Mouse (Mus musculus) heart, embryonic 13.5 days (tissue): ENCODE results near the gene Gm10135. TPM values are rescaled to one million over a fixed set of nuclear protein-coding genes. Genes with fewer than 3 reads are reported as not detected.

Source experiments
- ATAC-seq: fragments of 200-750 bp; cut with Nextera tagmentation; 2 replicates; pipeline ENCODE4 v1.8.0; 2017; ENCODE audit warnings: moderate TSS enrichment; ENCODE audit not compliant: insufficient number of reproducible peaks, low FRiP score, low TSS enrichment; ENCODE audit errors: extremely low read depth
- H3K27ac ChIP-seq: fragments of 300-500 bp; sonication (generic); replicated peaks from 2 replicates; pipeline ENCODE4 v1.5.1; 2015; ENCODE audit warnings: moderate library complexity, mild to moderate bottlenecking, inconsistent platforms
- H3K27me3 ChIP-seq: fragments of 300-500 bp; sonication (generic); replicated peaks from 2 replicates; pipeline ENCODE4 v1.6.1; 2015; ENCODE audit warnings: mild to moderate bottlenecking, inconsistent platforms
- H3K36me3 ChIP-seq: fragments of 300-500 bp; sonication (generic); 2 replicates; pipeline ENCODE4 v1.6.1; 2015; ENCODE audit warnings: mild to moderate bottlenecking, inconsistent platforms
- H3K4me1 ChIP-seq: fragments of 300-500 bp; sonication (generic); 2 replicates; pipeline ENCODE4 v1.6.1; 2015; ENCODE audit warnings: inconsistent platforms
- H3K4me2 ChIP-seq: fragments of 300-500 bp; sonication (generic); 2 replicates; pipeline ENCODE4 v1.6.1; 2015; ENCODE audit warnings: inconsistent platforms, mild to moderate bottlenecking, moderate library complexity
- H3K4me3 ChIP-seq: fragments of 300-500 bp; sonication (generic); 2 replicates; pipeline ENCODE4 v1.5.1; 2015; ENCODE audit warnings: moderate library complexity, mild to moderate bottlenecking, inconsistent platforms
- H3K9ac ChIP-seq: fragments of 300-500 bp; sonication (generic); 2 replicates; pipeline ENCODE4 v1.6.1; 2015; ENCODE audit warnings: inconsistent platforms, mild to moderate bottlenecking, moderate library complexity
- H3K9me3 ChIP-seq: fragments of 300-500 bp; sonication (generic); 2 replicates; pipeline ENCODE4 v1.6.1; 2016; ENCODE audit warnings: inconsistent platforms
- WGBS: fragments of 180-500 bp; shearing (Covaris S2); methylation state at CpG from one replicate; pipeline ENCODE4 v1.1.7; 2015; ENCODE audit warnings: mixed read lengths; 5-methylcytosine and 5-hydroxymethylcytosine counted together
- polyA plus RNA-seq: library from polyadenylated mRNA; unstranded; fragments of >200 nt; fragmentation: Nextera tagmentation; extraction: Ambion mirVana; gene quantifications from 2 replicates; pipeline ENCODE4 v1.2.1, GENCODE M21; 2015

The Gm10135 gene
- polyA plus RNA-seq, 1 experiment from 2014 or later = not detected

DNA sequence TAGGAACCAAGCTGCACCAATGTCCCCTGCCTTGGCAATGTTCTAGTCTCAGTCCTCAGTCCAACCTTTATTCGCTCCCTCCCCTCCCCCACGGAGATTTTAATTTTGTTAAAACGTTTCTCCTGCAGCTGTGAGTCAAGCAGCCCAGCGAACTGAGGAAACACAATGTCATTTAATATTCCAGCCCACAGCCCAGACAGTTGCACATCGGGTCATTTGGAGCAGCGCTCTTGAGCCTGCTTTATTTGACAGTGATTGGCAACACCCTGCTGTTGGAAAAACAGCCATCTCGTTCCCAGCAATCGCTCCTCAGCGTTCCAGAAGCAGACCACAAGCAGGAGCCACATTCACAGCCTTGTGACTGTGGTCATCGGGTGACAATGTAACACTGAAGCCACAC lies 20.9 kb upstream of the Gm10135 start:
- H3K9ac ChIP-seq = no peak overlapping the region
- H3K9me3 ChIP-seq = no peaks in the 10 kb centered on the region
- WGBS = 30% methylated on average over 10 of the region's 10 CpGs
- no peaks in the 10 kb centered on the region for H3K27me3 ChIP-seq
- ATAC-seq = no peak
- H3K4me2 ChIP-seq = peak overlapping the region; percentile 9; the same call in 1 of the 2 replicates
- no peak overlapping the region for H3K4me3 ChIP-seq
- no peak overlapping the region for H3K27ac ChIP-seq
- H3K4me1 ChIP-seq = peaks cover 2% of the 10 kb centered on the region
- no peaks in the 10 kb centered on the region for H3K36me3 ChIP-seq

- ATAC-seq = no peak
- no peak overlapping the region for H3K4me2 ChIP-seq
- WGBS = 71% methylated on average over 2 of the region's 2 CpGs
Observed at GRCm38 (mm10) chr5:72994928-72995327, 20.4 kb upstream of the Gm10135 start.

DNA sequence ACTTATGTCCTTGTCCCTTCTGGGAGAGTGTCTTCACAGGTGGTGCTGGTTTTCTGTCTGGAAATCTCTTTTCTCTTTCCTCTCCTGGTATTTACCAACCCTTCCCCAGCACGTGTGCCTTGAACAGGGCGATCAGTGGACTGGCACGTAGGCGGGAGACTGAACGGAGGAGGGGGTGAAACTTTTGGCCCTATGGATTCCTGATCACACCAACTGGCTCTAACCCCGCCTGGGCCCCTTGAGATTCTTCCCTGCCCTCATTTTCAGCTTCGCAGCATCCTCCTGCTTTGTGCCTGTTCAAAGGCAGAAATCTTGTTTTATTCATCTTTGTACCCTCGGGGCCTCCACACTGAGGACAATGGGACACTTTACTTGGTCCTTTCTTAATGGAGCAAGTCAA lies 19.9 kb upstream of the Gm10135 start:
- no peak overlapping the region for H3K4me3 ChIP-seq
- WGBS = 71% methylated on average over 8 of the region's 8 CpGs

More at GRCm38 (mm10) chr5:72994928-72995327, 20.4 kb upstream of the Gm10135 start:
- H3K27ac ChIP-seq = no peak overlapping the region
- no peaks in the 10 kb centered on the region for H3K36me3 ChIP-seq
- H3K27me3 ChIP-seq = no peaks in the 10 kb centered on the region
- no peak overlapping the region for H3K9ac ChIP-seq
- no peak overlapping the region for H3K4me3 ChIP-seq
- H3K4me1 ChIP-seq = peaks cover 6% of the 10 kb centered on the region
- no peaks in the 10 kb centered on the region for H3K9me3 ChIP-seq

DNA sequence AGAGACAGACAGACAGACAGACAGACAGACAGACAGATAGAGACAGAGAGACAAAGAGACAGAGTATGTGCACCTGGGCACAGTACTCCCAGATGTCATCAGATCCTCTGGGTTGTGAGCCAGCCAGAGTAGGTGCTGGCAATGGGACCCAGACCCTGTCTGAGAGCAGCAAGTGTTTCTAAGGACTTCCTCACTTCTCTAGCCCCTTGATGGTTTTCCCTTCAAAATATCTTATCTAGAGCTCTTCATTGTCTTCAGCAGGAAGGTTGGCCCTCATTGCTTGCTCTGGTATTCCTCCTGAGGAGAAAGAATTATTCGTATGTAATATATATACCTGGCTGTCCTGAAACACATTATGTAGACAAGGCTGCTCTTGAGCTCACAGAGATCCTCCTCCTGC lies 18.0 kb upstream of the Gm10135 start:
- peaks cover 9% of the 10 kb centered on the region for H3K4me1 ChIP-seq
- no peak overlapping the region for H3K4me3 ChIP-seq
- H3K4me2 ChIP-seq = no peak overlapping the region
- H3K9me3 ChIP-seq = no peaks in the 10 kb centered on the region
- WGBS = 78% methylated on average over 1 of the region's 1 CpGs
- H3K27ac ChIP-seq = no peak overlapping the region
- no peak for ATAC-seq
- H3K9ac ChIP-seq = no peak overlapping the region
- H3K27me3 ChIP-seq = no peaks in the 10 kb centered on the region
- no peaks in the 10 kb centered on the region for H3K36me3 ChIP-seq

More for the DNA sequence above, 19.9 kb upstream of the Gm10135 start:
- no peak overlapping the region for H3K4me2 ChIP-seq
- ATAC-seq = no peak
- no peak overlapping the region for H3K9ac ChIP-seq
- no peaks in the 10 kb centered on the region for H3K27me3 ChIP-seq
- no peak overlapping the region for H3K27ac ChIP-seq
- H3K9me3 ChIP-seq = no peaks in the 10 kb centered on the region
- no peaks in the 10 kb centered on the region for H3K36me3 ChIP-seq
- H3K4me1 ChIP-seq = peaks cover 9% of the 10 kb centered on the region

DNA sequence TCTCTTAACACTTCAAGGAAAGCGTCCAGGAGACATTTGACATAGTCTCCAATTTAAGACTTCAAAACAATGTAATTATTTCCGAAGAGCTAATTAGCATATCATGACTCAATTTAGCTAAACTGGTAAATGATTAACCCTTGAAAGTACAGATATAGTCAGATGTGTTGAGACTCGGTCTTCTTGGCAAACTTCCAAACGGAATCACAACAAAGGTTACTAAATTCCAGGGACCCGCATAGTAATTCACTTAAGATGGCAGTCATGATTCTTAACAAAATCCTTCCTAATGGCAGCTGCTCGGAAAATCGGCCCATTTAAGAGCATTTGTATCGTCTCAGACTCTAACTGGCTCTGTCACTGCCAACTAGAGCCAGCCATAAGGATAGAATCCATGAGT lies 15.3 kb upstream of the Gm10135 start:
- 70% methylated on average over 8 of the region's 8 CpGs for WGBS
- H3K27me3 ChIP-seq = no peaks in the 10 kb centered on the region
- no peak overlapping the region for H3K9ac ChIP-seq
- H3K9me3 ChIP-seq = no peaks in the 10 kb centered on the region
- ATAC-seq = no peak
- no peak overlapping the region for H3K4me3 ChIP-seq
- H3K4me2 ChIP-seq = no peak overlapping the region
- no peak overlapping the region for H3K27ac ChIP-seq
- H3K36me3 ChIP-seq = no peaks in the 10 kb centered on the region
- H3K4me1 ChIP-seq = peaks cover 16% of the 10 kb centered on the region

DNA sequence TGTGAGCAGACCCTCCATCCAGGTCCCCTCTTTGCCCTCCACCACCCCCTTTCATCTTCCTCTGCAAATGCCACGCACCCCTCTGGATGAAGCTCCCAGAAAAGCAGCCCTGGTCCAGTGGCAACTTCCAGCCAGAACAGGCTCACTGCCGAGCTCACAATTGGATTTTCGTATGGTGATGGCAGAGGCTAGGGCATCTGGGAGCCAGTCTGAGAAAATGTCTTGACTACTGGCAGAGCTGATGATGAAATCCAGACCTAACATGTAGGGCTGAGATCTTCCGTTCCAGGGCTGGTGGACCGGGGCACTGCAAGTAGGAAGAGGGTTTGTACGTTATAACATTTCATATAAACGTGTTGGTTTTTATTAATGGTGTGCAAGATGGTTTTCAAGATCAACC lies 13.3 kb upstream of the Gm10135 start:
- peaks cover 16% of the 10 kb centered on the region for H3K4me1 ChIP-seq
- no peak overlapping the region for H3K4me2 ChIP-seq
- H3K27me3 ChIP-seq = no peaks in the 10 kb centered on the region
- H3K36me3 ChIP-seq = no peaks in the 10 kb centered on the region
- H3K4me3 ChIP-seq = no peak overlapping the region
- no peak overlapping the region for H3K9ac ChIP-seq
- no peak overlapping the region for H3K27ac ChIP-seq
- no peaks in the 10 kb centered on the region for H3K9me3 ChIP-seq
- no peak for ATAC-seq
- 77% methylated on average over 7 of the region's 7 CpGs for WGBS

DNA sequence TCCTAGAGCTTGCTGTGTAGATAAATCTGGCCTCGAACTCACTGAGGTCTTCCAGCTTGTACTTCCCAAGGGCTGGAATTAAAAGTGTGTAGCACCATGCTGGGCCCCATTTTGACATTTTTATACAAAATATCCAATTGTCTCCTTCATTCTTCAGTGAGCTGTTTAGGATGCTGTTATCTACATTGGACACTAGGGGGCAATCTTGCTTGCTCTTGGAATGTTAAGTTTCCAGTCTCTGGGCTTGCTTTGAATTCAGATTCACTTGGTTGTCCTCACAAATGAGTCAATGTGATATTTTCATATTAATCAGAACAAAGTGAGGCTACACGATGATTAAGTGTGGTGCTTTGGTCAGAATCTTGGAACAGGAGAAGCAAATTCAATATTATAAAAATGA lies 9.6 kb upstream of the Gm10135 start:
- WGBS = 4% methylated on average over 2 of the region's 2 CpGs
- Histone ChIP-seq H3K9me3 (no peaks in the 10 kb centered on the region), H3K27ac (no peak overlapping the region), H3K4me1 (peaks cover 7% of the 10 kb centered on the region), H3K36me3 (peaks cover 23% of the 10 kb centered on the region), H3K4me2 (no peak overlapping the region), H3K27me3 (no peaks in the 10 kb centered on the region), H3K9ac (no peak overlapping the region), H3K4me3 (no peak overlapping the region)
- no peak for ATAC-seq

GRCm38 (mm10) chr5:72976539-72976938 lies 2.0 kb upstream of the Gm10135 start:
- Histone ChIP-seq H3K27ac (no peak overlapping the region), H3K4me1 (peaks cover 11% of the 10 kb centered on the region), H3K9ac (no peak overlapping the region), H3K9me3 (no peaks in the 10 kb centered on the region), H3K36me3 (peaks cover 81% of the 10 kb centered on the region), H3K4me3 (no peak overlapping the region), H3K4me2 (no peak overlapping the region), H3K27me3 (no peaks in the 10 kb centered on the region)
- no peak for ATAC-seq
- 84% methylated on average over 4 of the region's 4 CpGs for WGBS

GRCm38 (mm10) chr5:72975996-72976395 lies 1.5 kb upstream of the Gm10135 start:
- Histone ChIP-seq H3K9me3 (no peaks in the 10 kb centered on the region), H3K9ac (no peak overlapping the region), H3K4me3 (no peak overlapping the region), H3K4me1 (peaks cover 11% of the 10 kb centered on the region), H3K4me2 (no peak overlapping the region), H3K36me3 (peaks cover 80% of the 10 kb centered on the region), H3K27me3 (no peaks in the 10 kb centered on the region), H3K27ac (no peak overlapping the region)
- 84% methylated on average over 6 of the region's 6 CpGs for WGBS
- no peak for ATAC-seq

GRCm38 (mm10) chr5:72972934-72973333 lies 1.6 kb downstream of the Gm10135 start:
- 62% methylated on average over 5 of the region's 5 CpGs for WGBS
- Histone ChIP-seq H3K36me3 (peaks cover 86% of the 10 kb centered on the region), H3K4me1 (peaks cover 11% of the 10 kb centered on the region), H3K27ac (peak overlapping the region; percentile 28; the same call in 1 of the 2 replicates), H3K27me3 (no peaks in the 10 kb centered on the region), H3K9ac (no peak overlapping the region), H3K9me3 (no peaks in the 10 kb centered on the region), H3K4me2 (no peak overlapping the region), H3K4me3 (no peak overlapping the region)
- no peak for ATAC-seq

- H3K4me2 ChIP-seq = no peak overlapping the region
- H3K4me3 ChIP-seq = no peak overlapping the region
- H3K36me3 ChIP-seq = peaks cover 87% of the 10 kb centered on the region
- WGBS = 73% methylated on average over 4 of the region's 4 CpGs
- no peaks in the 10 kb centered on the region for H3K27me3 ChIP-seq
- H3K9me3 ChIP-seq = no peaks in the 10 kb centered on the region
- peaks cover 11% of the 10 kb centered on the region for H3K4me1 ChIP-seq
- H3K27ac ChIP-seq = peak overlapping the region; percentile 28; the same call in 1 of the 2 replicates
- ATAC-seq = no peak
- no peak overlapping the region for H3K9ac ChIP-seq
Observed at GRCm38 (mm10) chr5:72972435-72972834, 2.1 kb downstream of the Gm10135 start.

GRCm38 (mm10) chr5:72965706-72966105 lies 8.8 kb downstream of the Gm10135 start:
- no peak overlapping the region for H3K9ac ChIP-seq
- no peaks in the 10 kb centered on the region for H3K9me3 ChIP-seq
- H3K4me2 ChIP-seq = no peak overlapping the region
- H3K4me3 ChIP-seq = no peak overlapping the region
- H3K27me3 ChIP-seq = no peaks in the 10 kb centered on the region
- no peak for ATAC-seq
- H3K27ac ChIP-seq = no peak overlapping the region
- H3K36me3 ChIP-seq = peaks cover 68% of the 10 kb centered on the region
- H3K4me1 ChIP-seq = no peaks in the 10 kb centered on the region
- WGBS = 77% methylated on average over 3 of the region's 3 CpGs
